Mouse (Mus musculus) ES-E14 (cell line): ENCODE measurements around the gene Hoxd9. TPM values are rescaled to one million over a fixed set of nuclear protein-coding genes. Genes with fewer than 3 reads are reported as not detected.

Experiments used
- DNase-seq: peaks from one replicate; pipeline ENCODE4 v3.0.0-alpha.2; 2013; ENCODE audit warnings: low read depth, low spot score
- H3K27ac ChIP-seq: 2 replicates; pipeline ENCODE4 v1.5.1; 2012; ENCODE audit warnings: low read depth, mild to moderate bottlenecking, low read length, moderate library complexity, mixed read lengths; ENCODE audit not compliant: poor library complexity, insufficient read depth, severe bottlenecking
- H3K36me3 ChIP-seq: 2 replicates; pipeline ENCODE4 v1.6.1; 2012; ENCODE audit warnings: mild to moderate bottlenecking, low read length, moderate library complexity, mixed read lengths; ENCODE audit not compliant: control insufficient read depth, poor library complexity, insufficient read depth, severe bottlenecking
- H3K4me1 ChIP-seq, 2 experiments: fragments of 150-350 bp in 1 of 2; sonication (generic) in 1 of 2; 2 replicates each; pipeline ENCODE4 v1.6.1; 2012; ENCODE audit warnings: low read length in 2 of 2, mild to moderate bottlenecking in 1 of 2, mixed read lengths in 1 of 2; ENCODE audit not compliant: control insufficient read depth in 2 of 2, insufficient read depth in 2 of 2, poor library complexity in 1 of 2
- H3K4me3 ChIP-seq, 2 experiments: fragments of 150-350 bp in 1 of 2; sonication (generic) in 1 of 2; 2 replicates each; pipeline ENCODE4 v1.5.1; 2012; ENCODE audit warnings: low read length in 2 of 2, low read depth in 1 of 2, mild to moderate bottlenecking in 1 of 2, mixed read lengths in 1 of 2; ENCODE audit not compliant: insufficient read depth in 1 of 2, poor library complexity in 1 of 2, severe bottlenecking in 1 of 2
- H3K9ac ChIP-seq: 2 replicates; pipeline ENCODE4 v1.6.1; 2012; ENCODE audit warnings: low read depth, mild to moderate bottlenecking, low read length, mixed read lengths; ENCODE audit not compliant: poor library complexity, insufficient read depth, severe bottlenecking
- H3K9me3 ChIP-seq: fragments of 150-350 bp; sonication (generic); 2 replicates; pipeline ENCODE4 v1.6.1; 2012; ENCODE audit warnings: low read depth, mild to moderate bottlenecking, low read length; ENCODE audit not compliant: control insufficient read depth, insufficient read depth
- CHD2 ChIP-seq: IDR thresholded peaks from 2 replicates; pipeline ENCODE4 v1.6.1; 2014; ENCODE audit warnings: mild to moderate bottlenecking, low read depth, low read length, inconsistent platforms
- HCFC1 ChIP-seq: IDR thresholded peaks from 2 replicates; pipeline ENCODE4 v1.6.1; 2012; ENCODE audit warnings: low read length, inconsistent platforms, borderline replicate concordance; ENCODE audit not compliant: insufficient read depth
- MAFK ChIP-seq: IDR thresholded peaks from 2 replicates; pipeline ENCODE4 v1.6.1; 2014; ENCODE audit warnings: mild to moderate bottlenecking, low read depth, low read length, inconsistent platforms; ENCODE audit not compliant: insufficient read depth
- ZC3H11A ChIP-seq: IDR thresholded peaks from 2 replicates; pipeline ENCODE4 v1.6.1; 2012; ENCODE audit warnings: low read depth, mild to moderate bottlenecking, inconsistent platforms, low read length, borderline replicate concordance
- ZNF384 ChIP-seq: IDR thresholded peaks from 2 replicates; pipeline ENCODE4 v1.6.1; 2012; ENCODE audit warnings: low read depth, low read length, inconsistent platforms
- in situ Hi-C, 2 experiments: fragments of 600-800 bp; cut with MboI; formaldehyde crosslinking; loops; one replicate each; pipeline ENCODE4 v1.15.1; 2025; ENCODE audit warnings: low sequenced_read_pairs in 2 of 2, inconsistent platforms in 1 of 2; ENCODE audit not compliant: unreplicated experiment in 2 of 2
- total RNA-seq: library from RNA; depleted of rRNA; stranded (reverse); fragments of 300-350 nt; gene quantifications from 2 replicates; pipeline ENCODE4 v1.2.3, GENCODE M21; 2012

The Hoxd9 gene
- total RNA-seq, 1 experiment: 0.76 TPM

DNA sequence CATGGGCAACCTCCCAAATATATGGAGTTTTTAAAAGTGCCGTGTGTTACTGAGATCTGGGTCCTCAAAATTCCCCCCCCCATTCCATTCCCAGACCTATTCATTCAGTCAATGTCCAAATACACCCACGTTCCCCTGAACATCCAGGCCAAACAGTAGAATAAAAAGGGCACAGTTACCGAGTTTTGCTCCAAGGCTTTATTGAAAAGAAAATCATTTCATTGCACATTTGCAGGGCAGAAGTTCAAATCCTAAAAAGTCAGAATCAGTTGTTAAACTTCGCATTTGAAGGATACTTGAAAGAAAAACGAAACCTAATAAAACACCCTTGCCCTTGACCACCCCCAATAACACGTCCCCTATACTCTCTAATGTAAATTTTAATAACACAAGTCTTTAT is 5.3 kb downstream of the Hoxd9 start:
- no peak for DNase-seq
- no peak for TF ChIP-seq CHD2
- TF ChIP-seq ZNF384: no peak
- TF ChIP-seq MAFK: no peak
- TF ChIP-seq ZC3H11A: no peak
- no peak for TF ChIP-seq HCFC1
- in situ Hi-C loops: loop anchor here (5.0 to 25.0 kb wide), 3 partner anchors 439 to 884 kb away; no protein-coding TSS in a partner anchor
- H3K27ac ChIP-seq: no peak overlapping the region
- H3K36me3 ChIP-seq: no peaks in the 10 kb centered on the region
- peaks cover 0 to 7% of the 10 kb centered on the region in 2 experiments; a peak in 1 of 4 replicates for H3K4me1 ChIP-seq
- H3K9me3 ChIP-seq: no peaks in the 10 kb centered on the region
- H3K4me3 ChIP-seq: no peak overlapping the region
- no peak overlapping the region for H3K9ac ChIP-seq

GRCm38 (mm10) chr2:74703317-74703716 is 5.8 kb downstream of the Hoxd9 start:
- TF ChIP-seq ZNF384: no peak
- TF ChIP-seq HCFC1: no peak
- TF ChIP-seq CHD2: no peak
- no peak for TF ChIP-seq MAFK
- no peak for TF ChIP-seq ZC3H11A
- Histone ChIP-seq H3K36me3 (no peaks in the 10 kb centered on the region), H3K4me3 (no peak overlapping the region), H3K9ac (no peak overlapping the region), H3K9me3 (no peaks in the 10 kb centered on the region), H3K27ac (no peak overlapping the region), H3K4me1 (peaks cover 0 to 7% of the 10 kb centered on the region in 2 experiments; a peak in 1 of 4 replicates)
- DNase-seq: no peak
- in situ Hi-C loops: loop anchor here (5.0 to 25.0 kb wide), 3 partner anchors 439 to 884 kb away; no protein-coding TSS in a partner anchor

DNA sequence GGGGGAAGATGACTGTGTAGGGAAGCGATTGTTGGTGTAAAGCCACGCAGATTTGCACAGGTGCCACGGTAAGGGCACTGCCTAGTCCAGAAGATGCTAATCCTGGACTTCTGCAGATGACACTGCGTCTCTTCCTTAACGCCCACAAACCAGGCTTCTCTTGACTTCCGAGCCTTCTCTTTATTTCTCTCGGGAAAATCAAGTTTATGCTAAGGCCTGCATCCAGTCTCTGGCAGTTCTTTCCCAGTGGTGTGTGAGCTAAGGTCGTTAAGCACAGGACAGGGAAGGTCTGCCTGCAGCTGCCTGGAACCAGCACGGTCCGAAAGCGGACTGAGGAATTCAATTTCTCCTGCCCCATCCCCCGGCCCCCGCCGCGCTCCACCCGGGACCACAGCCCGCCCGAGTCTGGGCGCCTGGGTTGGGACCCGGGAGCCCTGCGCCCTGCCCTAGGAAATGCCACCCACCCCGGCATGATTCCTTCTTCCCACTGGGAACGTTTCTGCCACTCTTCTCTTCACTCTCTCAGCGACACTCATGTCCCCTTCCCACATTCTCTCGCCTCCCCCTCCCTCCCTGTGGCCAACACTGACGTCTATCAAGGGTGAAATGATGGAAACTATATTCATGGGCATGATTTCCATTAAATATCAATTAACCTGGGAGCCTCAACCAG is 6.3 kb downstream of the Hoxd9 start:
- Histone ChIP-seq H3K36me3 (no peaks in the 10 kb centered on the region), H3K27ac (no peak overlapping the region), H3K9ac (no peak overlapping the region), H3K4me3 (no peak overlapping the region; a peak in 1 of 4 replicates), H3K9me3 (no peaks in the 10 kb centered on the region), H3K4me1 (peaks cover 0 to 7% of the 10 kb centered on the region in 2 experiments; a peak in 1 of 4 replicates)
- no peak for DNase-seq
- no peak for TF ChIP-seq CHD2
- TF ChIP-seq HCFC1: no peak
- TF ChIP-seq MAFK: no peak
- TF ChIP-seq ZNF384: no peak
- TF ChIP-seq ZC3H11A: no peak
- in situ Hi-C loops: loop anchor here (5.0 to 25.0 kb wide), 3 partner anchors 438 to 883 kb away; no protein-coding TSS in a partner anchor

- no peak for DNase-seq
- peaks cover 0 to 5% of the 10 kb centered on the region in 2 experiments; a peak in 1 of 4 replicates for H3K4me1 ChIP-seq
- in situ Hi-C loops: loop anchor here (5.0 to 25.0 kb wide), 3 partner anchors 438 to 883 kb away; no protein-coding TSS in a partner anchor
- no peak within 1 kb of the TSS for H3K27ac ChIP-seq
- H3K9me3 ChIP-seq: no peaks in the 10 kb centered on the region
- peak; percentile 54 for TF ChIP-seq ZNF384
- no peak for TF ChIP-seq MAFK
- H3K9ac ChIP-seq: peak within 1 kb of the TSS; percentile 67
- H3K4me3 ChIP-seq: peak within 1 kb of the TSS; percentile 42 to 79; a peak in 3 of 4 replicates
- no peaks in the 10 kb centered on the region for H3K36me3 ChIP-seq
Measured at GRCm38 (mm10) chr2:74704393-74704998, 7.0 kb downstream of the Hoxd9 start, which contains the start of gene Hoxd8. Gene Hoxd8 (plus strand): TSS chr2:74704615.
